Mouse (Mus musculus): Measurements from ENCODE around the gene Cyb5r4. TPM values are rescaled to one million over a fixed set of nuclear protein-coding genes. Genes with fewer than 3 reads are reported as not detected.
"Not testable (repeated sequence)": the region's sequence is repeated elsewhere in the genome, so short reads cannot be mapped to it uniquely, and the experiment has no call there.

The Cyb5r4 gene
- polyA plus RNA-seq, 1 experiment from 2014 or later: 43.4 TPM

- H3K9me3 ChIP-seq (replicated peaks): no peaks in the 10 kb centered on the region
- H3K4me2 ChIP-seq (replicated peaks): no peak overlapping the region
- no peak for ATAC-seq (ENCODE audit: insufficient number of reproducible peaks, low FRiP score, low TSS enrichment, low read depth)
- WGBS: 40% methylated on average over 8 of the region's 8 CpGs
- H3K4me3 ChIP-seq (replicated peaks): no peak overlapping the region
- 0 out of 2 replicates have a peak, but pooled peaks cover 5% of the 10 kb centered on the region for H3K4me1 ChIP-seq
- H3K9ac ChIP-seq: no peak overlapping the region
- no peak overlapping the region for H3K27ac ChIP-seq (replicated peaks)
- no peaks in the 10 kb centered on the region for H3K36me3 ChIP-seq
- no peaks in the 10 kb centered on the region for H3K27me3 ChIP-seq
Observed at GRCm38 (mm10) chr9:87027423-87028084, 5.7 kb downstream of the Cyb5r4 start.

- no peak overlapping the region for H3K4me3 ChIP-seq (replicated peaks)
- no peak overlapping the region for H3K4me2 ChIP-seq (replicated peaks)
- H3K27ac ChIP-seq (replicated peaks): no peak overlapping the region
- H3K9me3 ChIP-seq (replicated peaks): no peaks in the 10 kb centered on the region
- no peak for ATAC-seq (ENCODE audit: insufficient number of reproducible peaks, low FRiP score, low TSS enrichment, low read depth)
- H3K27me3 ChIP-seq: no peaks in the 10 kb centered on the region
- H3K9ac ChIP-seq: no peak overlapping the region
- 0 out of 2 replicates have a peak, but pooled peaks cover 7% of the 10 kb centered on the region for H3K36me3 ChIP-seq
- 85% methylated on average over 4 of the region's 4 CpGs for WGBS
- peaks cover 7% of the 10 kb centered on the region for H3K4me1 ChIP-seq
Observed at GRCm38 (mm10) chr9:87032196-87032595, 10.4 kb downstream of the Cyb5r4 start.

- Histone ChIP-seq H3K4me1 (peaks cover 7% of the 10 kb centered on the region), H3K36me3 (0 out of 2 replicates have a peak, but pooled peaks cover 7% of the 10 kb centered on the region), H3K9ac (no peak overlapping the region), H3K27me3 (no peaks in the 10 kb centered on the region), H3K4me3 (replicated peaks) (no peak overlapping the region), H3K4me2 (replicated peaks) (no peak overlapping the region), H3K27ac (replicated peaks) (peak overlapping the region; percentile 35; the same call in 1 of the 2 replicates), H3K9me3 (replicated peaks) (no peaks in the 10 kb centered on the region)
- no peak for ATAC-seq (ENCODE audit: insufficient number of reproducible peaks, low FRiP score, low TSS enrichment, low read depth)
- 29% methylated on average over 2 of the region's 2 CpGs for WGBS
Observed at GRCm38 (mm10) chr9:87034831-87035580, 13.2 kb downstream of the Cyb5r4 start.

- Histone ChIP-seq H3K4me2 (replicated peaks) (no peak overlapping the region), H3K9ac (no peak overlapping the region), H3K27me3 (no peaks in the 10 kb centered on the region), H3K9me3 (replicated peaks) (no peaks in the 10 kb centered on the region), H3K4me1 (no peaks in the 10 kb centered on the region), H3K27ac (replicated peaks) (no peak overlapping the region), H3K4me3 (replicated peaks) (no peak overlapping the region), H3K36me3 (peaks cover 7% of the 10 kb centered on the region; the same call in 1 of the 2 replicates)
- peak; percentile 70; the same call in 1 of the 2 replicates for ATAC-seq (ENCODE audit: insufficient number of reproducible peaks, low FRiP score, low TSS enrichment, low read depth)
- WGBS: 34% methylated on average over 4 of the region's 4 CpGs
Observed at GRCm38 (mm10) chr9:87049425-87049824, 27.6 kb downstream of the Cyb5r4 start.

- 82% methylated on average over 11 of the region's 11 CpGs for WGBS
- no peaks in the 10 kb centered on the region for H3K27me3 ChIP-seq
- no peak overlapping the region for H3K27ac ChIP-seq (replicated peaks)
- H3K4me1 ChIP-seq: no peaks in the 10 kb centered on the region
- peaks cover 12% of the 10 kb centered on the region for H3K36me3 ChIP-seq
- no peaks in the 10 kb centered on the region for H3K9me3 ChIP-seq (replicated peaks)
- no peak overlapping the region for H3K4me2 ChIP-seq (replicated peaks)
- no peak for ATAC-seq (ENCODE audit: insufficient number of reproducible peaks, low FRiP score, low TSS enrichment, low read depth)
- H3K4me3 ChIP-seq (replicated peaks): no peak overlapping the region
- no peak overlapping the region for H3K9ac ChIP-seq
Observed at GRCm38 (mm10) chr9:87055547-87056235, 33.9 kb downstream of the Cyb5r4 start.

GRCm38 (mm10) chr9:87062337-87062736 is 40.5 kb downstream of the Cyb5r4 start:
- Histone ChIP-seq H3K4me2 (replicated peaks) (no peak overlapping the region), H3K27me3 (no peaks in the 10 kb centered on the region), H3K36me3 (peaks cover 21% of the 10 kb centered on the region), H3K27ac (replicated peaks) (no peak overlapping the region), H3K4me1 (no peaks in the 10 kb centered on the region), H3K4me3 (replicated peaks) (no peak overlapping the region), H3K9ac (no peak overlapping the region), H3K9me3 (replicated peaks) (no peaks in the 10 kb centered on the region)
- ATAC-seq (ENCODE audit: insufficient number of reproducible peaks, low FRiP score, low TSS enrichment, low read depth): no peak
- 81% methylated on average over 5 of the region's 5 CpGs for WGBS

- 81% methylated on average over 1 of the region's 1 CpGs for WGBS
- no peak overlapping the region for H3K27ac ChIP-seq (replicated peaks)
- peaks cover 26% of the 10 kb centered on the region for H3K36me3 ChIP-seq
- no peaks in the 10 kb centered on the region for H3K27me3 ChIP-seq
- H3K4me2 ChIP-seq (replicated peaks): no peak overlapping the region
- H3K9me3 ChIP-seq (replicated peaks): no peaks in the 10 kb centered on the region
- H3K9ac ChIP-seq: no peak overlapping the region
- no peaks in the 10 kb centered on the region for H3K4me1 ChIP-seq
- no peak overlapping the region for H3K4me3 ChIP-seq (replicated peaks)
- ATAC-seq (ENCODE audit: insufficient number of reproducible peaks, low FRiP score, low TSS enrichment, low read depth): no peak
Observed at GRCm38 (mm10) chr9:87068160-87068559, 46.3 kb downstream of the Cyb5r4 start.

GRCm38 (mm10) chr9:87071566-87071965 is 49.8 kb downstream of the Cyb5r4 start:
- not testable (repeated sequence) for H3K27ac ChIP-seq (replicated peaks); H3K4me3 ChIP-seq (replicated peaks); H3K27me3 ChIP-seq; H3K9ac ChIP-seq; H3K4me2 ChIP-seq (replicated peaks); H3K4me1 ChIP-seq; ATAC-seq (ENCODE audit: insufficient number of reproducible peaks, low FRiP score, low TSS enrichment, low read depth); H3K9me3 ChIP-seq (replicated peaks)
- H3K36me3 ChIP-seq: peaks cover 23% of the 10 kb centered on the region
- 93% methylated on average over 3 of the region's 3 CpGs for WGBS

- Histone ChIP-seq H3K4me2 (replicated peaks) (no peak overlapping the region), H3K9ac (no peak overlapping the region), H3K9me3 (replicated peaks) (no peaks in the 10 kb centered on the region), H3K27me3 (no peaks in the 10 kb centered on the region), H3K4me3 (replicated peaks) (no peak overlapping the region), H3K27ac (replicated peaks) (no peak overlapping the region), H3K4me1 (no peaks in the 10 kb centered on the region), H3K36me3 (no peaks in the 10 kb centered on the region)
- ATAC-seq (ENCODE audit: insufficient number of reproducible peaks, low FRiP score, low TSS enrichment, low read depth): 0 out of 2 replicates have a peak, but pooled peaks have one; percentile 43
- WGBS: 42% methylated on average over 2 of the region's 2 CpGs
Observed at GRCm38 (mm10) chr9:87077919-87078318, 56.1 kb downstream of the Cyb5r4 start.

- no peaks in the 10 kb centered on the region for H3K4me1 ChIP-seq
- H3K27ac ChIP-seq (replicated peaks): no peak overlapping the region
- no peak for ATAC-seq (ENCODE audit: insufficient number of reproducible peaks, low FRiP score, low TSS enrichment, low read depth)
- H3K9me3 ChIP-seq (replicated peaks): no peaks in the 10 kb centered on the region
- no peaks in the 10 kb centered on the region for H3K27me3 ChIP-seq
- no peak overlapping the region for H3K4me3 ChIP-seq (replicated peaks)
- H3K36me3 ChIP-seq: no peaks in the 10 kb centered on the region
- no peak overlapping the region for H3K9ac ChIP-seq
- no peak overlapping the region for H3K4me2 ChIP-seq (replicated peaks)
- WGBS: 54% methylated on average over 2 of the region's 2 CpGs
Observed at GRCm38 (mm10) chr9:87079511-87079910, 57.7 kb downstream of the Cyb5r4 start.

GRCm38 (mm10) chr9:87086991-87087390 is 65.2 kb downstream of the Cyb5r4 start:
- no peaks in the 10 kb centered on the region for H3K4me1 ChIP-seq
- no peak overlapping the region for H3K9ac ChIP-seq
- H3K27me3 ChIP-seq: no peaks in the 10 kb centered on the region
- WGBS: 90% methylated on average over 4 of the region's 4 CpGs
- H3K4me3 ChIP-seq (replicated peaks): no peak overlapping the region
- no peak overlapping the region for H3K27ac ChIP-seq (replicated peaks)
- ATAC-seq (ENCODE audit: insufficient number of reproducible peaks, low FRiP score, low TSS enrichment, low read depth): no peak
- H3K9me3 ChIP-seq (replicated peaks): no peaks in the 10 kb centered on the region
- no peak overlapping the region for H3K4me2 ChIP-seq (replicated peaks)
- no peaks in the 10 kb centered on the region for H3K36me3 ChIP-seq

Data from embryonic facial prominence, embryonic 15.5 days (tissue).